Mouse (Mus musculus): ENCODE measurements around the gene Amd2. TPM values are rescaled to one million over a fixed set of nuclear protein-coding genes. Genes with fewer than 3 reads are reported as not detected.

The Amd2 gene
- polyA plus RNA-seq (2012; rRNA removed), result 0.15 and 0.26 TPM in 2 replicates

DNA sequence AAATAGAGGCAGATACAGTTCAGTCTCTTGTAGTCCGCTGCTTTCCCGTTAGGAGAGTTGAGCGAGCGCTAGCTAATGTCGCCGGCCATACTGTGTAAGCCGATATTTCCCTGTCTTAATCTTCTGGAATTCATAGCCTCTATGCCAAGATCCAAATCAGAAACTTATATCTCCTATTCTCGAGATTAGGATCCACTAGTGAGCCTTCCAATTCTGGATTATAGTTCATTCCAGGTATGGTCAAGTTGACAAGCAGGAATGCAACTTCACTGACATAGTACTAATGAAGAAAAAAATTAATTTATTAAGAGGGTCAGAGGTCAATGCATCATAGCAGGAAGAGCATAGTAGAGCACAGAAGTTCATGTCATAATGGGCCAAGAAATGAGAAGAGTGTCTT lies at the start of gene Amd2:
TSS of gene Amd2 (minus strand) at position 101 of the 400 bp plus-strand sequence.
- Histone ChIP-seq H3K4me1 (ENCODE audit: control insufficient read depth, insufficient read depth, low read length) (no peaks in the 10 kb centered on the region), H3K4me3 (replicated peaks; ENCODE audit: extremely low read depth, low read depth, low read length) (no peak within 1 kb of the TSS)
- no peak for DNase-seq
- TF ChIP-seq POLR2A (IDR thresholded peaks at IDR 0.05; ENCODE audit: borderline replicate concordance, extremely low read depth, low read depth, low read length), result no peak
- TF ChIP-seq CTCF (IDR thresholded peaks at IDR 0.05; ENCODE audit: insufficient read depth, low read length), result no peak
- 93% methylated on average over 8 of the region's 8 CpGs for whole genome bisulfite sequencing

DNA sequence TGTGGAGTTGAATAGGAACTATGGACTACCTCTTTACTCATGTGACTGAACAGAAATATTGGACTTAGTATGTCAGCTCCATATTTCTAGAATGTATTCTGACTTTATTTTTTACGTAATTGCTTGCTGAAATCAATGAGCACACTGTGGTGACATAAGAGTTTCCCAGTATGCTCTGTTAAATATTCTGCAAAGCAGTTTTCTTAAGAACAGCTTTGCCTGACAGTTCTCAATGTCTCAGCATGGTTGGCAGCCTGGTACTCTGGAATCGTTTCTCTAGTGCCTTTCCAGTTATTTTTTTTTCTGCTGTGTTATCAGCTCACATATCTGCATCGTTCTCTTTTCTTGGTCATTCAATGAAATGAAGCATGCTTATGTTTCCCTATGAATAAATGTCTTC lies 49.6 kb upstream of the Amd2 start:
- Histone ChIP-seq H3K4me1 (ENCODE audit: control insufficient read depth, insufficient read depth, low read length) (no peaks in the 10 kb centered on the region), H3K4me3 (replicated peaks; ENCODE audit: extremely low read depth, low read depth, low read length) (no peak overlapping the region)
- no peak for DNase-seq
- no peak for TF ChIP-seq CTCF (IDR thresholded peaks at IDR 0.05; ENCODE audit: insufficient read depth, low read length)
- TF ChIP-seq POLR2A (IDR thresholded peaks at IDR 0.05; ENCODE audit: borderline replicate concordance, extremely low read depth, low read depth, low read length), result no peak
- WGBS, result 59% methylated on average over 3 of the region's 3 CpGs

DNA sequence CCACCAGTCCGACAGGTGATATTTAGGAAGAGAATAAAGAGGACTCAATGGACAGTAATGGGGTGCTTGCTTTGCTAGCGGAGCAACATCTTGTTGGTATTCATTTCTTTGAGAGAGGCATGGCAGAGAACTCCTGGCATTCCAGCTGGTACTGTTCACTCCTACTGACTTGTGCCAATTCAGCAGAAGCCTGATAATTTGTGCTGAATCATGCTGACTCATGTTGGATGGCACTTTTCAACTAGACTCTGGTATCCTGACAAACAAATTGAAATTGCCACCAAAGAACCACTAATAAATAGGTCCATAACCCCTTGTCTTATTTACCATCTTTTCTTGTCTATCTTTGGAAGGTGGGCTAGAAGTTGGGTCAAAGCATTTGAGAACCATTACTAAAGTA lies 25.9 kb upstream of the Amd2 start:
- WGBS, result 92% methylated on average over 2 of the region's 2 CpGs
- TF ChIP-seq CTCF (IDR thresholded peaks at IDR 0.05; ENCODE audit: insufficient read depth, low read length) (no peak), POLR2A (IDR thresholded peaks at IDR 0.05; ENCODE audit: borderline replicate concordance, extremely low read depth, low read depth, low read length) (no peak)

DNA sequence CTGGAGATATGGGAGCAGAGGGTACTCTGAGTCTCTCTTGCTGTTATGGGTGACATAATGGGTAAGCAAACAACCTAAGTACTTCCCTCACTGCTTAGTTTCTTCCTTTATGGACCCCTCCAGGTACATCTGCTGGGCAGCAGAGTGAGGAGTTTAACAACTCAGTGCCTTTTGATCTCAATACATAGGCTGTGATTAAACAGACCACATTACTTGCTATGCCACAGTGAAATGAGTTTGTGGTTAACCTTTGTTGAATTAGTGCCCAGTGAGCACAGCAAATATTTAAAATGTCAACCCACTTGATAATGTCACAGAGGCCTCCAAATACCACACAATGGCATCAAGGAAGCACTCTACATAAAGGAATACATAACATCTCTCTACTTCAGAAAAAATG lies 2.6 kb upstream of the Amd2 start:
- no peak for DNase-seq
- TF ChIP-seq POLR2A (IDR thresholded peaks at IDR 0.05; ENCODE audit: borderline replicate concordance, extremely low read depth, low read depth, low read length) (no peak), CTCF (IDR thresholded peaks at IDR 0.05; ENCODE audit: insufficient read depth, low read length) (no peak)
- Histone ChIP-seq H3K4me3 (replicated peaks; ENCODE audit: extremely low read depth, low read depth, low read length) (no peak overlapping the region), H3K4me1 (ENCODE audit: control insufficient read depth, insufficient read depth, low read length) (no peaks in the 10 kb centered on the region)

More for the DNA sequence above, 25.9 kb upstream of the Amd2 start:
- Histone ChIP-seq H3K4me1 (ENCODE audit: control insufficient read depth, insufficient read depth, low read length) (no peaks in the 10 kb centered on the region), H3K4me3 (replicated peaks; ENCODE audit: extremely low read depth, low read depth, low read length) (no peak overlapping the region)
- DNase-seq, result no peak

Data from lung, adult 2 months (tissue).